Mouse (Mus musculus): Measurements from ENCODE around the gene 3110082I17Rik.

- TF ChIP-seq GATA1 (IDR thresholded peaks at IDR 0.05; ENCODE audit: borderline replicate concordance, low read length): no peak
- TF ChIP-seq CTCF (IDR thresholded peaks at IDR 0.05; ENCODE audit: low read depth, low read length): no peak
- TF ChIP-seq GATA2 (IDR thresholded peaks at IDR 0.05; ENCODE audit: borderline replicate concordance, low read depth, low read length): no peak
Measured at GRCm38 (mm10) chr5:139457241-139457640, 3.1 kb downstream of the 3110082I17Rik start.
